Mouse (Mus musculus): ENCODE measurements at regions not wholly inside any gene's neighbourhood (a gene's known extent, or its start where the extent isn't known, plus 50 kb on each side); places are given as distances from the start of the nearest gene placed in this dataset.

DNA sequence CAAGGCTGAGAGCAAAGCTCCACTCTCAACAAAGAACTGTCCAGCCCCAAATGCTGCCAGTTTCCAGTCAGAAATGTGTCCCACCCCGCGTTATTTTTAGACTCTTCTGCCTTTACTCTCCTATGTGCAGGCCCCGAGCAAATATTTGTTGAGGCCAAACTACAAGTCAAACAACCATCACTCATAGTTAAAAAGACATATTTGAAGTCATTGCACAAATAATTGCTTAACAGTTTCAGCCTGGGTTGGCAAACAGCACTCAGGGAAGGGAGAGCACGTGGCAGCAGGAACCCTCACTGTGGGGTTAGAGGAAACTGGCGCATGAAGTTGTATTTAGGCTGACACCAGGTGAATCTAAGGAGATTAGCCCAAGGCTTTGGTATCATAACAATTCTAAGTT lies 94.8 kb upstream of the Xylt1 start:
- no peaks in the 10 kb centered on the region for H3K4me1 ChIP-seq (ENCODE audit: control insufficient read depth, insufficient read depth, low read length)
- H3K27ac ChIP-seq (ENCODE audit: low read depth, low read length), result no peak overlapping the region
- no peaks in the 10 kb centered on the region for H3K9me3 ChIP-seq (ENCODE audit: control insufficient read depth, low read length)
- H3K4me3 ChIP-seq (ENCODE audit: low read depth, low read length), result no peak overlapping the region
- no peak overlapping the region for H3K9ac ChIP-seq (ENCODE audit: low read length)
- no peak for ATAC-seq (ENCODE audit: insufficient read depth, low FRiP score, low TSS enrichment)
- H3K4me2 ChIP-seq (ENCODE audit: low read depth), result no peak overlapping the region
- 75% methylated on average over 5 of the region's 5 CpGs for WGBS
- DNase-seq (ENCODE audit: low spot score), result no peak
- H3K36me3 ChIP-seq (ENCODE audit: control insufficient read depth, insufficient read depth, low read length), result no peaks in the 10 kb centered on the region
- no peaks in the 10 kb centered on the region for H3K27me3 ChIP-seq (ENCODE audit: control insufficient read depth, insufficient read depth, low read length)

- Histone ChIP-seq H3K9me3 (ENCODE audit: control insufficient read depth, low read length) (no peaks in the 10 kb centered on the region), H3K9ac (ENCODE audit: low read length) (no peak overlapping the region), H3K4me3 (ENCODE audit: low read depth, low read length) (no peak overlapping the region), H3K27me3 (ENCODE audit: control insufficient read depth, insufficient read depth, low read length) (no peaks in the 10 kb centered on the region), H3K36me3 (ENCODE audit: control insufficient read depth, insufficient read depth, low read length) (no peaks in the 10 kb centered on the region), H3K27ac (ENCODE audit: low read depth, low read length) (no peak overlapping the region), H3K4me1 (ENCODE audit: control insufficient read depth, insufficient read depth, low read length) (no peaks in the 10 kb centered on the region), H3K4me2 (ENCODE audit: low read depth) (no peak overlapping the region)
- WGBS, result 44% methylated on average over 2 of the region's 2 CpGs
- no peak for ATAC-seq (ENCODE audit: insufficient read depth, low FRiP score, low TSS enrichment)
- DNase-seq (ENCODE audit: low spot score), result no peak
Observed at GRCm38 (mm10) chr7:117303705-117304104, 77.1 kb upstream of the Xylt1 start.

GRCm38 (mm10) chr7:117310586-117311200 lies 70.1 kb upstream of the Xylt1 start:
- 89% methylated on average over 2 of the region's 2 CpGs for WGBS

DNA sequence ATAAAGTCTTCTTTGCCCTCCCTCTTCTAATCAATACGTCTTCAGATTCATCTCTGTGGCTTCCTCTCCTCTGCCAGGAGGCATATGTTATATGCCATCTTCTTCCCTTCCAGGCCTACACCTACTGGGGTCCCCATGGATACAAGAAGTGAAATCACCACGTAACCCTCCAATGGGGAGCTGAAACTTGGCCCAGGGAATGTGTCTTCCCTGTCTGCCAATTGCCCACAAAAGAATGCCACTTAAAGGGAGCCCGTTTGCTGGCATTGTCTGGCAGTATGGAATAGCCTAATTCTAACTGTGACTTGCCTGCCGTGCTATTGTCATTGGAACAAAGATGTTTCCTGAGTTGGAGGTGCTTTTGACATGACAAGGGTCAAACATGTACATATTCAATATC lies 69.5 kb upstream of the Xylt1 start:
- no peak overlapping the region for H3K4me3 ChIP-seq (ENCODE audit: low read depth, low read length)
- no peaks in the 10 kb centered on the region for H3K36me3 ChIP-seq (ENCODE audit: control insufficient read depth, insufficient read depth, low read length)
- ATAC-seq (ENCODE audit: insufficient read depth, low FRiP score, low TSS enrichment) (no peak), DNase-seq (ENCODE audit: low spot score) (no peak)
- no peaks in the 10 kb centered on the region for H3K4me1 ChIP-seq (ENCODE audit: control insufficient read depth, insufficient read depth, low read length)
- H3K9ac ChIP-seq (ENCODE audit: low read length), result no peak overlapping the region
- H3K27me3 ChIP-seq (ENCODE audit: control insufficient read depth, insufficient read depth, low read length), result no peaks in the 10 kb centered on the region
- H3K9me3 ChIP-seq (ENCODE audit: control insufficient read depth, low read length), result no peaks in the 10 kb centered on the region
- no peak overlapping the region for H3K4me2 ChIP-seq (ENCODE audit: low read depth)
- 48% methylated on average over 4 of the region's 4 CpGs for WGBS
- no peak overlapping the region for H3K27ac ChIP-seq (ENCODE audit: low read depth, low read length)

More at GRCm38 (mm10) chr7:117310586-117311200, 70.1 kb upstream of the Xylt1 start:
- no peaks in the 10 kb centered on the region for H3K36me3 ChIP-seq (ENCODE audit: control insufficient read depth, insufficient read depth, low read length)
- H3K27ac ChIP-seq (ENCODE audit: low read depth, low read length), result no peak overlapping the region
- DNase-seq (ENCODE audit: low spot score) (no peak), ATAC-seq (ENCODE audit: insufficient read depth, low FRiP score, low TSS enrichment) (no peak)
- no peaks in the 10 kb centered on the region for H3K27me3 ChIP-seq (ENCODE audit: control insufficient read depth, insufficient read depth, low read length)
- H3K9ac ChIP-seq (ENCODE audit: low read length), result no peak overlapping the region
- no peaks in the 10 kb centered on the region for H3K9me3 ChIP-seq (ENCODE audit: control insufficient read depth, low read length)
- H3K4me1 ChIP-seq (ENCODE audit: control insufficient read depth, insufficient read depth, low read length), result no peaks in the 10 kb centered on the region
- no peak overlapping the region for H3K4me2 ChIP-seq (ENCODE audit: low read depth)
- H3K4me3 ChIP-seq (ENCODE audit: low read depth, low read length), result no peak overlapping the region

GRCm38 (mm10) chr7:117316126-117316805 lies 64.5 kb upstream of the Xylt1 start:
- Histone ChIP-seq H3K4me1 (ENCODE audit: control insufficient read depth, insufficient read depth, low read length) (no peaks in the 10 kb centered on the region), H3K9me3 (ENCODE audit: control insufficient read depth, low read length) (no peaks in the 10 kb centered on the region), H3K9ac (ENCODE audit: low read length) (no peak overlapping the region), H3K27ac (ENCODE audit: low read depth, low read length) (no peak overlapping the region), H3K4me3 (ENCODE audit: low read depth, low read length) (no peak overlapping the region), H3K4me2 (ENCODE audit: low read depth) (no peak overlapping the region), H3K36me3 (ENCODE audit: control insufficient read depth, insufficient read depth, low read length) (no peaks in the 10 kb centered on the region), H3K27me3 (ENCODE audit: control insufficient read depth, insufficient read depth, low read length) (no peaks in the 10 kb centered on the region)
- ATAC-seq (ENCODE audit: insufficient read depth, low FRiP score, low TSS enrichment), result no peak
- DNase-seq (ENCODE audit: low spot score), result no peak
- WGBS, result 80% methylated on average over 5 of the region's 5 CpGs

DNA sequence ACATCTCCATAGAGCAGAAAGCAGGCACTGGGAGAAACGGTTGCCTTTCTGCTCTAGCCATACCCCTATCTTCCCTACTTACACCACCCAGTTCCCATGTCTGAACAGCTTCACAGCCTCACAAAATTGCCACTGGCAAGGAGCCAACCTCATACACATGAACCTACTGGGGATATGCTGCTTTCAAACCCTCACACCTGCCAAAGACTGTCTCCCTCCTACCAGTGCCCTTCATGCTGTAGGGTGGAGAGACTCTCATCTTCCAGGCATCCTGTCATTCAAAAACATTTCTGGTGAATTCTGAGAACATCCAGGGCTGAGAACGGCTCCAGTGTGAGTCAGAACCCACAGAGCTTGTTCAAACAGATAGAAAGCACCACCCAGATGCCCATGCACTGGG lies 63.4 kb upstream of the Xylt1 start:
- H3K27me3 ChIP-seq (ENCODE audit: control insufficient read depth, insufficient read depth, low read length), result no peaks in the 10 kb centered on the region
- no peak overlapping the region for H3K27ac ChIP-seq (ENCODE audit: low read depth, low read length)
- no peak for ATAC-seq (ENCODE audit: insufficient read depth, low FRiP score, low TSS enrichment)
- no peak overlapping the region for H3K4me2 ChIP-seq (ENCODE audit: low read depth)
- H3K9ac ChIP-seq (ENCODE audit: low read length), result no peak overlapping the region
- H3K36me3 ChIP-seq (ENCODE audit: control insufficient read depth, insufficient read depth, low read length), result no peaks in the 10 kb centered on the region
- H3K9me3 ChIP-seq (ENCODE audit: control insufficient read depth, low read length), result no peaks in the 10 kb centered on the region
- no peaks in the 10 kb centered on the region for H3K4me1 ChIP-seq (ENCODE audit: control insufficient read depth, insufficient read depth, low read length)
- WGBS, result 86% methylated on average over 2 of the region's 2 CpGs
- no peak for DNase-seq (ENCODE audit: low spot score)
- H3K4me3 ChIP-seq (ENCODE audit: low read depth, low read length), result no peak overlapping the region

- no peaks in the 10 kb centered on the region for H3K36me3 ChIP-seq (ENCODE audit: control insufficient read depth, insufficient read depth, low read length)
- no peak overlapping the region for H3K27ac ChIP-seq (ENCODE audit: low read depth, low read length)
- DNase-seq (ENCODE audit: low spot score) (no peak), ATAC-seq (ENCODE audit: insufficient read depth, low FRiP score, low TSS enrichment) (no peak)
- H3K9me3 ChIP-seq (ENCODE audit: control insufficient read depth, low read length), result no peaks in the 10 kb centered on the region
- no peaks in the 10 kb centered on the region for H3K4me1 ChIP-seq (ENCODE audit: control insufficient read depth, insufficient read depth, low read length)
- H3K27me3 ChIP-seq (ENCODE audit: control insufficient read depth, insufficient read depth, low read length), result no peaks in the 10 kb centered on the region
- H3K9ac ChIP-seq (ENCODE audit: low read length), result no peak overlapping the region
- no peak overlapping the region for H3K4me3 ChIP-seq (ENCODE audit: low read depth, low read length)
- no peak overlapping the region for H3K4me2 ChIP-seq (ENCODE audit: low read depth)
- 61% methylated on average over 6 of the region's 6 CpGs for WGBS
Observed at GRCm38 (mm10) chr7:117320552-117320951, 60.2 kb upstream of the Xylt1 start.

All from neural tube, embryonic 11.5 days (tissue).